Mouse (Mus musculus): ENCODE measurements around the gene Ano3. TPM values are rescaled to one million over a fixed set of nuclear protein-coding genes. Genes with fewer than 3 reads are reported as not detected.

Gene Ano3
- polyA plus RNA-seq, 1 experiment from 2014 or later: 0.06 TPM

DNA sequence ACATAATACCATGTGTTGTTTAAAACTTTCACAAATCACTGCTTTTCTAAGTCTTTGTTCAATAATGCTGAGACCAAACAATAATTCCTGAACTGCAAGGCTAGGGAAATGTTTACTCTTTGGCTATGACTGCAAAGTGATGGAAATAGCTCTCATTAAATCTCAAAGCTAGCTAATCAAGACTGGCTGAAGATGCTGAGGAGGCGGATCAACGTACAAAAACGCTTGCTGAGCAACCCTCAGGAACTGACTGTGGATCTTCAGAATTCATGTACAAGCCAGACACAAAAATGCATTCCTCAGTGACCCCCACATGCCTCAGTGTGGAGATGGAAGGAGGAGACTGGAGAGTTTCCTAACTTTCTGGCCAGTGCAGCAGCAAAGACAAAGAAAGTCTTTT lies 155.3 kb downstream of the Ano3 start:
- 54% methylated on average over 3 of the region's 3 CpGs for WGBS (ENCODE audit: insufficient replicate concordance)
- H3K4me1 ChIP-seq: no peaks in the 10 kb centered on the region
- H3K27ac ChIP-seq: no peak overlapping the region

DNA sequence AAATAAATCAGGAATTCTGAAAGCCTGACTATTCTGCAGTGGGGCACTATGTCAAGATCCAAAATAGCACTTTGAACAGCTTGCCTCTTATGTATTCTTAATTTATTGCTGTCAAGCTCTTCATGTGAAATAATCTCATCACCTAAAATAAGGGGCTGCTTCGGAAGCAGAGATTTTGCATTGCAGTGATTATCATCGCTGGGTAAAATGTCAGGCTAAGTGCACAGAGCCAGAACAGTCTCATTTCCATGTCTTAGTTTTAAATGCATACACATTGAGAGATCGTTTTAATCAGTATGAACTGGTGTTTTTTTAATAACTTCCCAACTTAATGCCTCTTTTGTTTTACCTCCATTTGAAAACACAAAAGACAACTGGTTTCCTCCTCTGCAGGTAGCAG lies 163.3 kb downstream of the Ano3 start:
- Histone ChIP-seq H3K27me3 (replicated peaks) (no peaks in the 10 kb centered on the region), H3K9ac (no peak overlapping the region), H3K4me1 (no peaks in the 10 kb centered on the region), H3K4me3 (no peak overlapping the region), H3K27ac (no peak overlapping the region), H3K9me3 (replicated peaks) (no peaks in the 10 kb centered on the region), H3K4me2 (no peak overlapping the region), H3K36me3 (no peaks in the 10 kb centered on the region)
- ATAC-seq: no peak
- WGBS (ENCODE audit: insufficient replicate concordance): 71% methylated on average over 3 of the region's 3 CpGs

More for the DNA sequence above, 155.3 kb downstream of the Ano3 start:
- Histone ChIP-seq H3K4me3 (no peak overlapping the region), H3K36me3 (no peaks in the 10 kb centered on the region), H3K9ac (no peak overlapping the region), H3K9me3 (replicated peaks) (no peaks in the 10 kb centered on the region), H3K27me3 (replicated peaks) (no peaks in the 10 kb centered on the region), H3K4me2 (no peak overlapping the region)
- no peak for ATAC-seq

DNA sequence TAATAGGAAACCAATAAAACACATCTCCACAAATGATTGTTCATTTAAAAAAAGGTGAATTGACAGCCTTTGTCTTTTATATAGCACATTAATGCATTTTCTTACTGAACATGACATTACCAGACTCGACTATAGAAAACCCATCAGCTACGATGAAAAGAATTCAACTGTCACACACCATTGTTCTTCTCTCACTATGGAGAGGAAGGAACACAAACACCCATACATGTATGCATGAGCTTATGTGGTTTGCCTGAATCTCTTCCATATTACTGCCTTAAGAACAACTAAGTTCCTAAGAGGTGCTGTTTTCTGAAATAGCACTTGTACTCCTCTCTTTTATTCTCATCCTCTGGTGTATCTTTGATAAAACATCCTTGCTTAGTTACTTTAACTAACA lies 191.3 kb downstream of the Ano3 start:
- WGBS (ENCODE audit: insufficient replicate concordance): 66% methylated on average over 2 of the region's 2 CpGs
- Histone ChIP-seq H3K9me3 (replicated peaks) (no peaks in the 10 kb centered on the region), H3K4me1 (no peaks in the 10 kb centered on the region), H3K36me3 (no peaks in the 10 kb centered on the region), H3K4me2 (no peak overlapping the region), H3K9ac (no peak overlapping the region), H3K27me3 (replicated peaks) (no peaks in the 10 kb centered on the region), H3K27ac (no peak overlapping the region), H3K4me3 (no peak overlapping the region)
- ATAC-seq: no peak

DNA sequence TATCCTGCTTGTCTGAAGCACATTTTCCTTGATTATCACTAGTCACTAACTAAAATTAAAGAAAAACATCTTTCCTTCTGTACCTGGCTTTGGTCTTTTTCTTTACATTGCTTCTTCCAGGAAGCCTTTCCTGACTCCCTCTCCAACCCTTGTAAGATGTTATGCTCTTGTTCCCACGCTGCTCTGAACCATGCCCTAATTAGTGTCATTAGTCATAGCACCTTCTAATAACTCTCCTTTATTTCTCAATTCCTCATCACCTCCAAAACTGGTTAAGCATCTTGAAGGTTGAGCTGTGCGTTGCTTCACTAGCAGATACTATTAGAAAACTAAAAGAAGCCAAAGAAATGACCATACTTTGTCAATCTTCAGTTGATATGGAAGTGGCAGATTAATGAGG lies 193.2 kb downstream of the Ano3 start:
- Histone ChIP-seq H3K36me3 (no peaks in the 10 kb centered on the region), H3K27me3 (replicated peaks) (no peaks in the 10 kb centered on the region)

DNA sequence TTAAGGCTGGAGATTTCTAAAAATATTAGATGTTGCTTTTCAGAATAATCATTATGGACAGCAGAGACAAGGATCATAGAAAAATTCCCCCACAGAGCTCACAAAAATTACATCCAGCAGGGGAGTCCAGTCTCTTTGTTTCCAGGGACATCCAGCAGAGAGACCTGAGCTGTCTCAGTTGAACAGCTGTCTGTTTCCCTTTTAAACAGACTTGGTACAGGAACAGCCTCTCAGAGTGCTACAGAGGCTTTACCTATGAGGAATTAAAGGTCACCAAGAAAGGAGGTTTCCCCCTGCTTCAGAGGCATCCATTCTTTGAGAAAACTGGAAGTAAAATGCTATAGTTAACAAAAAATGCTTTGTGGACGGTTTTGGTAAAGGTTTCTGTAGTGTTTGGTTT lies 210.2 kb downstream of the Ano3 start:
- Histone ChIP-seq H3K4me3 (no peak overlapping the region), H3K9ac (no peak overlapping the region), H3K4me1 (no peaks in the 10 kb centered on the region), H3K27ac (no peak overlapping the region), H3K9me3 (replicated peaks) (no peaks in the 10 kb centered on the region), H3K4me2 (no peak overlapping the region), H3K36me3 (no peaks in the 10 kb centered on the region), H3K27me3 (replicated peaks) (no peaks in the 10 kb centered on the region)
- ATAC-seq: no peak
- 43% methylated on average over 1 of the region's 1 CpGs for WGBS (ENCODE audit: insufficient replicate concordance)

More for the DNA sequence above, 193.2 kb downstream of the Ano3 start:
- 54% methylated on average over 2 of the region's 2 CpGs for WGBS (ENCODE audit: insufficient replicate concordance)
- no peak overlapping the region for H3K4me2 ChIP-seq
- no peaks in the 10 kb centered on the region for H3K9me3 ChIP-seq (replicated peaks)
- H3K4me1 ChIP-seq: no peaks in the 10 kb centered on the region
- ATAC-seq: no peak
- no peak overlapping the region for H3K27ac ChIP-seq
- no peak overlapping the region for H3K9ac ChIP-seq
- H3K4me3 ChIP-seq: no peak overlapping the region

DNA sequence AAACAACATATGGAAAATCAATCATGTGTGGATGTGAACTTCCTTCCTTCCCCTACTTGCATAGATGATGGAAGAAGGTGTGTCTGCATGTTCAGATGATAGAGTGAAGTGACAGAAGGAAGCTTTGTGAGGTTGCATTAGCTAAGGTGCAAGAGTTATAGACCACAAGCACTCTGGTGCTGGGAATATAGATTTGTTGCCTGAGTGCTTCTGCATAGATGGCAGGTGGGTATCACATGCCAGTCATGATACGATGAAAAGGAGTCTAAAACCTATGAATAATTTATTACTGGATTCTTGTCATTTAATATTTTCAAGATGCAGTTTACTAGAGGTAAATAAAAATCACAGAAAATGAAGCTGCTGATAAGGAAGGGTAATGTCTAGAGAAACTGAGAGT lies 210.9 kb downstream of the Ano3 start:
- WGBS (ENCODE audit: insufficient replicate concordance): 60% methylated on average over 1 of the region's 1 CpGs
- H3K27ac ChIP-seq: no peak overlapping the region
- no peaks in the 10 kb centered on the region for H3K36me3 ChIP-seq

DNA sequence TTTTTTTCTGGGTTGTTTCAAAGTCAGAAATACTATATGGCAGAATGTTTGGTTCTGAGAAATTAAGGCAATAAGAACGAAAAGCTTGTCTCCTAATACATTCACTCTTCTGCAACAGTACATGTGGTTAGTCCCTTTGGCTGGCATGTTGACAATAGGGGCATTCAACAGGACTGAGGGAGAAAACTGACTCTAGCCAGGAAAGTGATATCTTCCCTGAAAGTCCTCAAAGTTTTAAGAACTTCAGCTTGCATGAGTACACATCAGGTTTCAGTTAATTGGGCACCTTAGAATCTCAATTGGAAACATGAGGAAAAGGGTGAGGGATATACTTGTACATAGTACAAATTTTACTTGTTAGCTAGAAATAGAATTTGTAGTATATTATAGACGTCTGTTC lies 212.7 kb downstream of the Ano3 start:
- H3K4me2 ChIP-seq: no peak overlapping the region
- H3K4me1 ChIP-seq: no peaks in the 10 kb centered on the region
- no peak for ATAC-seq
- H3K36me3 ChIP-seq: no peaks in the 10 kb centered on the region
- H3K9ac ChIP-seq: no peak overlapping the region
- H3K9me3 ChIP-seq (replicated peaks): no peaks in the 10 kb centered on the region
- H3K27me3 ChIP-seq (replicated peaks): no peaks in the 10 kb centered on the region
- 50% methylated on average over 2 of the region's 2 CpGs for whole genome bisulfite sequencing (ENCODE audit: insufficient replicate concordance)
- no peak overlapping the region for H3K4me3 ChIP-seq
- H3K27ac ChIP-seq: no peak overlapping the region

More for the DNA sequence above, 210.9 kb downstream of the Ano3 start:
- Histone ChIP-seq H3K9me3 (replicated peaks) (no peaks in the 10 kb centered on the region), H3K4me3 (no peak overlapping the region), H3K9ac (no peak overlapping the region), H3K27me3 (replicated peaks) (no peaks in the 10 kb centered on the region), H3K4me2 (no peak overlapping the region), H3K4me1 (no peaks in the 10 kb centered on the region)
- ATAC-seq: no peak

DNA sequence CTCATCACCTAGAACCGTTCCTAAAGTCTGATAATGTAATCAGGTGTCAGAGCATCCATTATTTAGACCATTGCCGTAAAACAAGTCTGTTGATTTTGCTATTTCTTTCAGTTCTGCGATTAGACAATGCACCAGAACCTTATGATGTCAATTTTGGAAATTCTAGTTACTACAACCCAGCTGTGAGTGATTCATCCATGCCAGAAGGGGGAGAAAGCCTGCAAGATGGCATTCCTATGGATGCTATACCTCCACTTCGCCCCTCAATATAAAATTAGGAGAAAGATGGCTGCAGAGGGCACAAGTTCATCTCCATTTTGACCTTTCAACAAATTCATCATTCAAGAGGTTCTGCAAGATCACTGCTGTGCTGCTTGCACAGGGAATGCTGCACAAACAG lies 213.5 kb downstream of the Ano3 start:
- no peak overlapping the region for H3K27ac ChIP-seq
- 54% methylated on average over 4 of the region's 4 CpGs for WGBS (ENCODE audit: insufficient replicate concordance)
- no peak overlapping the region for H3K9ac ChIP-seq
- ATAC-seq: no peak
- H3K9me3 ChIP-seq (replicated peaks): no peaks in the 10 kb centered on the region
- no peaks in the 10 kb centered on the region for H3K4me1 ChIP-seq
- no peak overlapping the region for H3K4me3 ChIP-seq
- no peaks in the 10 kb centered on the region for H3K36me3 ChIP-seq
- H3K4me2 ChIP-seq: no peak overlapping the region
- no peaks in the 10 kb centered on the region for H3K27me3 ChIP-seq (replicated peaks)

DNA sequence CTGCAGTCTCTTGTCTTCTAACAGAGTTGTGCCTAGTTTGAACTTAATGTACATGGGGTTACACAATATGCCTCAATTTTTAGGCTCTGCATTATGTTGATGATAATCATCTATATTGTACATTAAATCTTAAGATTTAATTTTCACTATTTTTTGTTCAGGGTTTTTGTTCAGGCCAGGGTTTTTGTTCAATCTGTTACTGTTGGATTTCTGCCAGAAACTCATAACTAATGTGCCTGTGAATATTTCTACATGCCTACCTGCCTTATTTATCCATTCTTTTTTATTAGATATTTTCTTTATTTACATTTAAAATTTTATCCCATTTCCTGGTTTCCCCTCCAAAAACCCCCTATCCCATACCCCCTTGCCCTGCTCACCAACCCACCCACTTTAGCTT lies 224.6 kb downstream of the Ano3 start:
- H3K36me3 ChIP-seq: no peaks in the 10 kb centered on the region
- no peak overlapping the region for H3K9ac ChIP-seq
- no peak for ATAC-seq
- H3K27me3 ChIP-seq (replicated peaks): no peaks in the 10 kb centered on the region
- no peak overlapping the region for H3K27ac ChIP-seq
- H3K4me3 ChIP-seq: no peak overlapping the region
- no peak overlapping the region for H3K4me2 ChIP-seq
- H3K4me1 ChIP-seq: no peaks in the 10 kb centered on the region
- no peaks in the 10 kb centered on the region for H3K9me3 ChIP-seq (replicated peaks)

DNA sequence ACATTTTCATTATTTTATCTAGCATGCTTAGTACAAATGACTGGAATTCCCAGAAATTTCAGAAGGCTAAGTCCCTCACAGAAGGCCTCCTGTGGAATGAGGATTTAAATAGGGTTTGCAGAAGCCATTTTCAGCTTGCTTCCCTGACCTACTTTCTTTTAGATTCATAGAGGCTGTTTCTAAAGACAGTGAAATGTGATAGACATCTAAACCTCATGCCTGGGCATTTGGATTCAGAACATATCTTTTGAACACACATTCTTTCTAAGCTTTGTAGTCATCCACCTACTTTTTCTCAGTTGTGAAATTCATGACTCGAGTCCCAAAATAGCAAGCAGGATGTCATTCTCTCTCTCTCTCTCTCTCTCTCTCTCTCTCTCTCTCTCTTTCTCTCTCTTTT lies 228.5 kb downstream of the Ano3 start:
- Histone ChIP-seq H3K4me3 (no peak overlapping the region), H3K9me3 (replicated peaks) (no peaks in the 10 kb centered on the region), H3K36me3 (no peaks in the 10 kb centered on the region), H3K9ac (no peak overlapping the region), H3K4me1 (no peaks in the 10 kb centered on the region), H3K4me2 (no peak overlapping the region), H3K27me3 (replicated peaks) (no peaks in the 10 kb centered on the region), H3K27ac (no peak overlapping the region)
- 58% methylated on average over 1 of the region's 1 CpGs for WGBS (ENCODE audit: insufficient replicate concordance)
- ATAC-seq: no peak

DNA sequence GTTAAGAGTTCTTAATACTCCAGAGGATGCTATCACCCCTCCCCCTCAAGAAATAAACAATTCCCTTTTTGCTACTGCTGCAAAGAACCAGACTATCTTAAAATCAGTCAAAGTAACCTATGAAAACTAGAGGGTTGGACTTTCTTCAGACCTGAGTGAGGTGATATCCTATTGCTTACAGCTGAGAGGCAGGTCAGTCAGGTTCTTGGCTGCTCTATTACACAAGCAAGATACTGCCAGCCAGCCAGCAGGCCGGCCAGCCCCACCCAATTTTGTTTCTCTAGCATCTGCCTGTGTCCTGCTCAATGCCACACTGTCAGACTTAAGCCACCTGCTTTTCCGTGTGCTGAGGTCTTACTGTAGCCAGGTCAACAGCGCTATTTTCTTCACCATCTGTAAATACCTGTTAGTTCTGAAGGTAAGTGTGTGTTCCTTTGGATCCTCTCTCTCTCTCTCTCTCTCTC lies 229.4 kb downstream of the Ano3 start, which contains the start of gene Muc15:
Gene Muc15 (plus strand): TSS at position 51 of the 464 bp plus-strand sequence.
- H3K4me3 ChIP-seq: no peak within 1 kb of the TSS
- H3K4me1 ChIP-seq: no peaks in the 10 kb centered on the region
- 51% methylated on average over 3 of the region's 3 CpGs for WGBS (ENCODE audit: insufficient replicate concordance)
- no peak for ATAC-seq
- H3K36me3 ChIP-seq: no peaks in the 10 kb centered on the region
- no peak within 1 kb of the TSS for H3K4me2 ChIP-seq
- no peaks in the 10 kb centered on the region for H3K27me3 ChIP-seq (replicated peaks)
- H3K27ac ChIP-seq: no peak within 1 kb of the TSS
- no peak within 1 kb of the TSS for H3K9ac ChIP-seq
- no peaks in the 10 kb centered on the region for H3K9me3 ChIP-seq (replicated peaks)

DNA sequence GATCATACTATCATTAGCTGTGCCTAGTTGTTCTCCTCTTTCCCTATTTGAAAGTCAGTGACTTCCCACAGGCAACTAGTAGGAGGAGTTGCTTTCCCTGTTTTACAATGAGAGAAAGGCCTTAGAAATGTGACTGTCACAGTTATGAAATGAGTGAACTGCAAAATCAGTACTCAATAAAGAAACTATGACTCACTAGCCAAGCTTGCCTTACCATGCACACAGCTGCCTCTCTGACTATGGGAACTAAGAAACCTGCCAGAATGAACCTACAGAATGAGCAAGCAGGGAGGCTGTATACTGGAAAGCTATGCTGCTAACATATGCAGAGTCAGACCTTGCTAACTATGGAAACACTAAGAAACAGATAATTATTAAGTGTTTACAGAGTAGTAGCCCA lies 231.7 kb downstream of the Ano3 start:
- Histone ChIP-seq H3K36me3 (no peaks in the 10 kb centered on the region), H3K4me2 (no peak overlapping the region), H3K27ac (no peak overlapping the region), H3K9ac (no peak overlapping the region), H3K27me3 (replicated peaks) (no peaks in the 10 kb centered on the region), H3K4me1 (no peaks in the 10 kb centered on the region), H3K9me3 (replicated peaks) (no peaks in the 10 kb centered on the region), H3K4me3 (no peak overlapping the region)
- no peak for ATAC-seq

DNA sequence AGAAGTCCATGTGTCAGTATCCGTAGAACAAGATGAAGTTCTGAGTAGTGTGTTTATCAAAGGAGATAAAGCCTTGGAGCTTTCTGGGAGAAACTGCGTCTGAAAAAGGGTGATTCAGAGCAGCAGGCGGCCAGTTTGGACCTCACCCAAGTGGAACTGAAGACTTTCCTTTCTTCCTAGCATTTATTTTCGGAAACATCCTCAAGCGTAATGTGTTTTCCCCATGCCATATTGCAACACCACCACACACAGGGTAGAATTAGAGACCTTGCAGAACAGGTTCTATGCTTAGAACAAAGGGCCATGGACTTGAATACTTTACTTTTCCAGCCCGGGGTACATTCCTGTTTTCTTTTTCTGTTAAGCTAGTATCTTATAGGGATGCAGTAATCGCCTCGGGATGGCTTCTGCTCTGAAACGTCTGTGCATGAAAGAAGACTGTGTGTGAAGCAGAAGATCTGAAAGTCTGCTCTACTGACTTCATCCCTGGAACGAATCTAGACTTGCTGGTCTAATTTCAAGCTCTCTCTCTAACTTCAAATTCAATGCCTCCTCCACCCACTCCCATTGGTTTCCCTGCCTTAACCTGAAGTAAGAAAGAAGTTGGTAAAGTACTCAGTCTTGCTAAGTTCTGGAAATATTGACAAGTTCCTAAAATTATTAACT lies 240.5 kb downstream of the Ano3 start:
- WGBS (ENCODE audit: insufficient replicate concordance): 60% methylated on average over 10 of the region's 10 CpGs

More for the DNA sequence above, 240.5 kb downstream of the Ano3 start:
- Histone ChIP-seq H3K27ac (no peak overlapping the region), H3K36me3 (no peaks in the 10 kb centered on the region), H3K9ac (no peak overlapping the region), H3K4me3 (no peak overlapping the region), H3K4me1 (no peaks in the 10 kb centered on the region), H3K4me2 (no peak overlapping the region), H3K27me3 (replicated peaks) (no peaks in the 10 kb centered on the region), H3K9me3 (replicated peaks) (no peaks in the 10 kb centered on the region)
- ATAC-seq: no peak

Measured in liver, embryonic 12.5 days (tissue).